Mouse (Mus musculus) limb, embryonic 15.5 days (tissue): ENCODE measurements around the gene Cfap299. TPM values are rescaled to one million over a fixed set of nuclear protein-coding genes. Genes with fewer than 3 reads are reported as not detected.

Source experiments
- ATAC-seq: fragments of 200-750 bp; cut with Nextera tagmentation; 2 replicates; pipeline ENCODE4 v1.8.0; 2017; ENCODE audit warnings: low read depth, moderate TSS enrichment; ENCODE audit not compliant: insufficient number of reproducible peaks, low FRiP score, low TSS enrichment
- H3K27ac ChIP-seq: fragments of 300-500 bp; sonication (generic); 2 replicates; pipeline ENCODE4 v1.5.1; 2015; ENCODE audit warnings: moderate library complexity, mild to moderate bottlenecking, inconsistent platforms
- H3K27me3 ChIP-seq: fragments of 300-500 bp; sonication (generic); 2 replicates; pipeline ENCODE4 v1.6.1; 2015; ENCODE audit warnings: inconsistent platforms
- H3K36me3 ChIP-seq: fragments of 300-500 bp; sonication (generic); 2 replicates; pipeline ENCODE4 v1.6.1; 2015; ENCODE audit warnings: inconsistent platforms
- H3K4me1 ChIP-seq: fragments of 300-500 bp; sonication (generic); 2 replicates; pipeline ENCODE4 v1.6.1; 2015; ENCODE audit warnings: inconsistent platforms
- H3K4me2 ChIP-seq: fragments of 300-500 bp; sonication (generic); 2 replicates; pipeline ENCODE4 v1.6.1; 2015; ENCODE audit warnings: mild to moderate bottlenecking, inconsistent platforms
- H3K4me3 ChIP-seq: fragments of 300-500 bp; sonication (generic); 2 replicates; pipeline ENCODE4 v1.5.1; 2015; ENCODE audit warnings: mild to moderate bottlenecking, inconsistent platforms
- H3K9ac ChIP-seq: fragments of 300-500 bp; sonication (generic); 2 replicates; pipeline ENCODE4 v1.6.1; 2015; ENCODE audit warnings: inconsistent platforms
- H3K9me3 ChIP-seq: fragments of 300-500 bp; sonication (generic); 2 replicates; pipeline ENCODE4 v1.6.1; 2016; ENCODE audit warnings: inconsistent platforms
- WGBS: fragments of 180-500 bp; shearing (Covaris S2); methylation state at CpG from one replicate; pipeline ENCODE4 v1.1.7; 2015; 5-methylcytosine and 5-hydroxymethylcytosine counted together
- polyA plus RNA-seq: library from polyadenylated mRNA; unstranded; fragments of >200 nt; fragmentation: Nextera tagmentation; extraction: Ambion mirVana; gene quantifications from 2 replicates; pipeline ENCODE4 v1.2.1, GENCODE M21; 2015

Gene Cfap299
- polyA plus RNA-seq, 1 experiment from 2014 or later = 0.88 TPM

DNA sequence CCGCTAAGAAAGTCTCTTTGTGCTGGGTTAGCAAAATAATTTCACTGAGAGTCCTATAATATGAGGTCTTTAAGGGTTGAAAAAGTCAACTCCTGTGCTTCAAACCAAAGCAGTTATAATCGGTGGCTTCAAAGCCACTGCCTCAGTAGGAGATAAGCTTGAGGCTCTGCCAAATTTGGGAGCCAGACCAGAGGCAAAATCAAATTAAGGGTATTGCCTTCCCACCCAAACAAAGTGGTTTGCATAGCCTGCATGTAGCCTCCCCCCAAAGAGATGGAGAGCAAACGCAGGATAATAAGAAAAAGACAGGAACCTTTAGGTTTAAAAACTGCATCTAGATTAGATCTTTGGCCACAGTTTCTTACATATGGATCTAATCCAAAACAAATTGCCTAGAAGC, 58.0 kb downstream of the Cfap299 start:
- Histone ChIP-seq H3K27ac (no peak overlapping the region), H3K4me3 (no peak overlapping the region), H3K9ac (no peak overlapping the region), H3K27me3 (no peaks in the 10 kb centered on the region), H3K4me2 (no peak overlapping the region), H3K36me3 (no peaks in the 10 kb centered on the region), H3K4me1 (no peaks in the 10 kb centered on the region), H3K9me3 (no peaks in the 10 kb centered on the region)
- 30% methylated on average over 3 of the region's 3 CpGs for WGBS
- ATAC-seq = no peak

DNA sequence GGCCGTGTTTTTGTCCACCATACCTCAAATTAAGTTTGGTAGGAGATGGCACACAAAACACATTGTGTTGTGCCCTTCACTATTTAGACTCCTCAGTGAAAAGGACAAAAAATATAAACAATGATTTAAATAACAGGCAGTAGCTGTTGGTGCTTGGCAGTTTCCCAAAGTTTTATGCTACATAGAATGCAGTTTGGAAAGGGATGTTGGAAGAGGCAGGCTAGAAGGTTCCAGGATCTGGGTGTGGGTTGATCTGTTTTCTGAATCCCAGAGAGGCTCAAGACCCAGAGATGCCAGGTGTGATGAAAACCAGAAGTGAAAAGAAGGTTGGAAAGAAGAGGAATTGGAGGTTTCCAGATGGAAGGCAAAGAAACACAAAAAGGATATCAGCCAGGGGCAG, 73.1 kb downstream of the Cfap299 start:
- Histone ChIP-seq H3K4me1 (no peaks in the 10 kb centered on the region), H3K36me3 (no peaks in the 10 kb centered on the region), H3K9me3 (no peaks in the 10 kb centered on the region), H3K27me3 (no peaks in the 10 kb centered on the region), H3K9ac (no peak overlapping the region), H3K4me2 (no peak overlapping the region), H3K4me3 (no peak overlapping the region), H3K27ac (no peak overlapping the region)
- WGBS = 80% methylated on average over 1 of the region's 1 CpGs
- ATAC-seq = no peak

DNA sequence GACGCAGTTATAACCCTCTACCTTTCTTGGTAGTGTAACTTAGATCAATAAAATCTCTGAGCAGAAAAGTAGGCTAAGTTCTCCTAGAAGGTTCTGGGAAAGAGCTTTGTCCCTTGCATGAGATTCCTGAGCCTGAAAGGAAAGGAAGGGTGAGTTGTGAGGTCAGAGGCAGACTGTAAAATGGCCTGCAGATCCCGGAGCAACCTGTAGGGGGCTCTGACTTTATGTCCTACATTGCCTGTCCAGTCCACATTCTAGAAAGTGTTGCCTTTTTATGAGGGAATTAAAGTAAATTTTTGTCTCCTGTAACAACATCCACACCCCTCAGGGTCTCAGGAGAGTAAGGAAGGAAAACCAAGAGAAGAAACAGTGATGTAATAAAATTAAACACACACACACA, 81.0 kb downstream of the Cfap299 start:
- ATAC-seq = no peak

DNA sequence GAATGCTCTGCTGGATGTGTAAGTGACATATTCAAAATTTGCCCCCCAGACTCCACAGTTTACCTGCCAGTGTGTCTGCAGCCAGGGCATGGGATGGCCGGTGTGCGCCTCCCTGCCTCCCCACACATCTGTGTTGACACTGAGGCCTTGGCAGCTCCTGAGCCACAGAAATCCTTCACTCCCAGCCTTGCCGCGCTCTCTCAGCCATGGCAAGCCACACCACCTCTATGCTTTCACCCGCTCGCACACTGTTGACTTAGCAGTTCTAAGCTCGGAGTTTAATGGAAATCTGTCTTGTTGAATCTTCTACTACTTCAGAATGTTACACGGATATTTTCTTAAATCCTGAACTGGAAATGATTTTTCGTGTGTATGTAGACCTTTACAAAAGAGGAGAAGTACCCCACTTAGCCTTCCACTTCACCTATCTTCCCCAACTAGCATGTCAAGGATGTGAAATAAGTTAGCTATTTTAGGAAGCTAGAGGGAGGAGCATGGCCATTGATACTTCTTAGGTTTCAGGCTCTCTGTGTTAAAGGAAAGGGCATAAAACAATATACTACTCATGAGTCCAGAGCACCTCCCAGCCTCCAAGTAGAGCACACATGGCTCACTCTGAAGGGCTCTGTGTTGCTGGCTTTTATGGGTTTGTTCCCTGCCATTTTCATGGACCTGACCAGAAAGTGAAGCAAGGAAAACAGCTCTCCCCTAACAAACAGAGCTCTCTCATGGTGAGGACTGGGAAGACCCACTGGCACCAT, 87.5 kb downstream of the Cfap299 start:
- Histone ChIP-seq H3K27ac (peak overlapping the region; percentile 14), H3K9me3 (no peaks in the 10 kb centered on the region), H3K4me1 (peaks cover 4% of the 10 kb centered on the region; the same call in 1 of the 2 replicates), H3K27me3 (no peaks in the 10 kb centered on the region), H3K36me3 (no peaks in the 10 kb centered on the region), H3K4me3 (no peak overlapping the region), H3K9ac (no peak overlapping the region), H3K4me2 (no peak overlapping the region)
- WGBS = 75% methylated on average over 9 of the region's 9 CpGs
- ATAC-seq = 0 out of 2 replicates have a peak, but pooled peaks have one; percentile 44

More for the DNA sequence above, 81.0 kb downstream of the Cfap299 start:
- Histone ChIP-seq H3K9me3 (no peaks in the 10 kb centered on the region), H3K4me2 (no peak overlapping the region), H3K4me1 (no peaks in the 10 kb centered on the region), H3K9ac (no peak overlapping the region), H3K4me3 (no peak overlapping the region), H3K27ac (no peak overlapping the region), H3K36me3 (no peaks in the 10 kb centered on the region), H3K27me3 (no peaks in the 10 kb centered on the region)
- 68% methylated on average over 2 of the region's 2 CpGs for WGBS

DNA sequence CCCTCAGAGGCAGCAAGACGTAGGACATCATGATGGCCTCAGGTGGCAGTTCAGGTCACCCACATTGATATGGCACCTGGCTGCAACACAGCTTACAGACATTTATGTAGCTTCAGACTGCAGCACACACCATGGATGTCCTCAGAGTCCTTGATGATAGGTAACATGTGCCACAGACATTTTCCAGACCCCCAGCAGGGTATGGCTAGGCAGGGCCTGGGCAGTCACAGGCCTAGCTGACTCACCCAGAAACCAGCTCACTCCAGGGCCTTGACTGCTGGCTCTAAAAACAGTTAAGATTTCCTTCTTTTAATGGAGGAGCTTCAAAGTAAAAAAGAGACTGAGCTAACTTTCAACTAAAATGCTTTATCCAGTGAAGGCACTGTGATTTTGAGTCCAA, 95.9 kb downstream of the Cfap299 start:
- no peaks in the 10 kb centered on the region for H3K4me1 ChIP-seq
- no peak overlapping the region for H3K27ac ChIP-seq
- WGBS = 84% methylated on average over 1 of the region's 1 CpGs
- no peaks in the 10 kb centered on the region for H3K36me3 ChIP-seq
- H3K9me3 ChIP-seq = no peaks in the 10 kb centered on the region
- ATAC-seq = no peak
- no peak overlapping the region for H3K4me3 ChIP-seq
- H3K4me2 ChIP-seq = no peak overlapping the region
- no peaks in the 10 kb centered on the region for H3K27me3 ChIP-seq
- no peak overlapping the region for H3K9ac ChIP-seq

DNA sequence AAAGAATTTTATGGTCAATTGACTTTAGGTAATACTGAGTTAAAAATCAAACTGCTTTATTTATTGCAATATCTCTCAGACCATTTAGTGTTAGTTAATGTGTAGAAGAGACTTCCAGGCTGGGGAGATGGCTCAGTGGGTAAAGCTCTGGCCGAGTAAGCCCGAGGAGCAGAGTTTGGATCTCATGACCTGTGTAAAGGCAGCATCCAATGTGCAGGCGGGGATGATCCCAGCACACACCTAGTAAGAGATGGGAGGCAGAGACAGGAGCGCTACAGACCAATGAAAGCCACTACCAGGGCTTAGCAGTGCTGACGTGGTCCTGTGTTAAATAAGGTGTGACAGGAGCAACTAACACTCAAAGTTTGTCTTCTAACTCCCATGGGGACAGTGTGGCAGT, 97.0 kb downstream of the Cfap299 start:
- Histone ChIP-seq H3K4me3 (no peak overlapping the region), H3K36me3 (no peaks in the 10 kb centered on the region), H3K27me3 (no peaks in the 10 kb centered on the region), H3K27ac (no peak overlapping the region), H3K9me3 (no peaks in the 10 kb centered on the region), H3K9ac (no peak overlapping the region), H3K4me1 (no peaks in the 10 kb centered on the region), H3K4me2 (no peak overlapping the region)
- no peak for ATAC-seq
- WGBS = 86% methylated on average over 5 of the region's 5 CpGs

DNA sequence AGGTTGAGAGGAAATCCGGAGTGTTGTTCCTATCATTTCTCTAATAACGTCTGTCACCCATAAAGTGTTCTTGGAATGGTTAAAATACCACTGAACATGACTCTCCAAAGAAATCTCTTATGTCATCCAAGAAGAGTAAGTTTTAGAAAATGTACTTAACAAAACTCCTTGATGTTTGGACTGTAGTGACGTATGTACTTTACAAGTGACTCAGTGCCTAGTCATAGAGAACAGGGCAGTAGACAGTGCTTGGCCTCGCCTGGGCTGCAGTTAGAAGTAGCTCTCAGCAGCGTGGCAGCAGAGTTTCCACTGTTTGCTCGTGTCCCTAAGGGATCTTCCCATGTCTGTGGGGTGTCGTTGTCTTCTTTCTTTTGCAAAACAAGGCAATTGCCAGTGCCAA, 101.0 kb downstream of the Cfap299 start:
- WGBS = 66% methylated on average over 7 of the region's 7 CpGs
- Histone ChIP-seq H3K4me3 (no peak overlapping the region), H3K36me3 (no peaks in the 10 kb centered on the region), H3K4me2 (no peak overlapping the region), H3K27ac (no peak overlapping the region), H3K27me3 (no peaks in the 10 kb centered on the region), H3K4me1 (no peaks in the 10 kb centered on the region), H3K9me3 (no peaks in the 10 kb centered on the region), H3K9ac (no peak overlapping the region)
- ATAC-seq = no peak

DNA sequence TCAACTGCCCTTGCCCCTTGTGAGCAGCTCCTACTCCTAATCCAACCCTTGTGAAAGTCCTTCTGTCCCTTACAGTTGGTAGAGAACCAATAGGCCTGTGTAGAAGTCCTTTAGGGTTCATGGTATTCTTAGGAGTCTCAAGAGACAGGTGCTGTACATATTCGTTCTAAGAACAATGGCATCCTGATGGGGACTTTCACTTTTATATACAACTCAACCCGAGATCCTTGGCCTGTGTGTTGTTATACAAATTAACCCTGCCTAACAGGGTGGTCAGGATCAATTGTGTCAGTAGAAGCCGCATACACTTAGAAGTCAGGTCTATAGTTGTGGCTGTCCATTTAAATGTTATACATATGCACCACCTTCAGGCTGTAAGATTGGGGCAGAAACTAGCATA, 109.6 kb downstream of the Cfap299 start:
- no peaks in the 10 kb centered on the region for H3K27me3 ChIP-seq
- H3K9ac ChIP-seq = no peak overlapping the region
- 72% methylated on average over 3 of the region's 3 CpGs for WGBS
- H3K4me2 ChIP-seq = no peak overlapping the region
- no peak overlapping the region for H3K4me3 ChIP-seq
- H3K4me1 ChIP-seq = no peaks in the 10 kb centered on the region; the same call in 1 of the 2 replicates
- no peak for ATAC-seq
- no peaks in the 10 kb centered on the region for H3K36me3 ChIP-seq
- H3K27ac ChIP-seq = no peak overlapping the region
- no peaks in the 10 kb centered on the region for H3K9me3 ChIP-seq

DNA sequence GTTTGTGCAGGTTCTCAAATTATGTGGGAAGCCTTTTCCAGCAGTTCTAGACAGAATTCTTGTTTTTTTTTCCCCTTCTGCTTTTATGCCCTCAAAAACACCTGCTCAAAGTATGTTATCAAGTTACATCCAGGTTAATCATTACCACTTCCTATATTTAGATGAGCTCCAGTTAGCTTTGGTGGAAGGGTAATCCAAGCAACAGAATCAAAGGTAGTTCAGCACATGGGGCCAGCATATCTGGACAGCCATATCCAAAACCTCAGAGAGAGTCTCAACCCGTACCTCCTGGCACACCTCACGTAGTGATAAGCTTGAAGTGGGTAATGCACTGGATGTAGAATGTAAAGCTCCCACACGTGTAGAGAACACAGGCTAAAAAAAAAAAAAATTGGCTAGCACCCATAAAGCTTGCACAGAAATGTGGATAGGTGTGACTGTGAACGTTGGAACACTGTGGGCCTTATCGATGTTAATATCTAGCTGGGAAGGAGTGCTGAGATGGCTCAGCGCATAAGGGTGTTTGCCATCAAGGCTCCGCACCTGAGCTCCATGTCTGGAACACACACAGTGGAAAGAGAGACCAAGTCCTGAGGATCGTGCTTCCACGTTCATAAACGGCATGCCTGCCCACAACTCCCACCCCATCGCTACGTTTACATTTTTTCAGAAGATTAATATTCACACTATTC, 117.8 kb downstream of the Cfap299 start:
- no peak overlapping the region for H3K27ac ChIP-seq
- H3K27me3 ChIP-seq = no peaks in the 10 kb centered on the region
- H3K4me3 ChIP-seq = no peak overlapping the region
- no peaks in the 10 kb centered on the region for H3K9me3 ChIP-seq
- no peak overlapping the region for H3K4me2 ChIP-seq
- H3K4me1 ChIP-seq = no peaks in the 10 kb centered on the region
- H3K36me3 ChIP-seq = no peaks in the 10 kb centered on the region
- WGBS = 76% methylated on average over 12 of the region's 12 CpGs
- H3K9ac ChIP-seq = no peak overlapping the region
- no peak for ATAC-seq

DNA sequence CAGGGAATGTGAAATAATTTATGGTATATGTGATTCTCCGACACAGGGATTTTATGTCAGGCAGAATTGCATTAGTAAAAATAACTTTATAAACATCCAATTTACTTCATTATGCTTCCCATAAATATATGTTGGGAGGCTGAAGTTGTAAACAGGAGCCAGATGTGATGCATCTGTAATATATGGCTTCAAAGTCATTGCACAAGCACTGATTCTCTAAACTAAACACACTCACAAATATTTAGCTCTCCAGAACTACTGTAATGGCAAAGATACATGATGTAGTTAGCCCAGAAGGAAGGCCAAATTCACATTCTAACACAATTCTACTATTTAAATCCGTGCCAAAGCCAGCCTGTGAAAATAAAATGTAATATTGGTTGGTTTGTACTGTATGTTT, 120.8 kb downstream of the Cfap299 start:
- Histone ChIP-seq H3K4me3 (no peak overlapping the region), H3K4me2 (no peak overlapping the region), H3K36me3 (no peaks in the 10 kb centered on the region), H3K27me3 (no peaks in the 10 kb centered on the region), H3K4me1 (no peaks in the 10 kb centered on the region), H3K9me3 (no peaks in the 10 kb centered on the region), H3K9ac (no peak overlapping the region), H3K27ac (no peak overlapping the region)
- WGBS = 61% methylated on average over 2 of the region's 2 CpGs
- no peak for ATAC-seq

DNA sequence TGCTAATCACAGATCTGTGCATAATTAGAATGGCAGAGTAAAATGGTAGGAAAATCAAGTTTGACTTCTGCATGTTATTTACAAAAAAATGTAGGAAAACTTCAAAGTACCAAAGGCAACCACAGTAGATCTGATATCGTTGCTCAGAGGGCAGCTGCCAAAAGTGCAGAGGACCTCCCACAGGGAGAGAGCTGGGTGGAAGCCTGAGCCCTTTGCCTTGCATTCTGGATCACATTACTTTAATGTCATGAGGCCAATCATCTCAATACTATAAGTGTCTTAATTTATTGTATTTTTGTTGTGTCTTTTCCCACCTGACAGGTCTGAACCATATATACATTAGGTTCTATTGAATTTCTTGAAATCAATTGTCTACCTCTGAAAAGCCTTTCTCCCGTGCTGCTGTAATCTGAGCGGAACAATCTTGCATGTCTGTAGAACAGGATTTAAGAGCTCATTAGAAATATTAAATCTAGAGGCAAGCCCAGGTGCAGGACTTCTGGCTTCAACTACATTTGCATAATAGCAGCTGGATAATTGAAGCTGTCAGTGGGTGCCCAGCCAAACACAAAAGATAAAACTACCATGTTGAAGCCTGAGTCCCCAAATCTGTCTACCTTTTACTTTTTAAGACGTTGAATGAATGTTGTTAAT, 137.9 kb downstream of the Cfap299 start:
- WGBS = 32% methylated on average over 4 of the region's 4 CpGs
- Histone ChIP-seq H3K9me3 (no peaks in the 10 kb centered on the region), H3K27me3 (no peaks in the 10 kb centered on the region), H3K4me1 (no peaks in the 10 kb centered on the region), H3K9ac (no peak overlapping the region), H3K36me3 (no peaks in the 10 kb centered on the region), H3K27ac (no peak overlapping the region), H3K4me2 (no peak overlapping the region), H3K4me3 (no peak overlapping the region)
- no peak for ATAC-seq

DNA sequence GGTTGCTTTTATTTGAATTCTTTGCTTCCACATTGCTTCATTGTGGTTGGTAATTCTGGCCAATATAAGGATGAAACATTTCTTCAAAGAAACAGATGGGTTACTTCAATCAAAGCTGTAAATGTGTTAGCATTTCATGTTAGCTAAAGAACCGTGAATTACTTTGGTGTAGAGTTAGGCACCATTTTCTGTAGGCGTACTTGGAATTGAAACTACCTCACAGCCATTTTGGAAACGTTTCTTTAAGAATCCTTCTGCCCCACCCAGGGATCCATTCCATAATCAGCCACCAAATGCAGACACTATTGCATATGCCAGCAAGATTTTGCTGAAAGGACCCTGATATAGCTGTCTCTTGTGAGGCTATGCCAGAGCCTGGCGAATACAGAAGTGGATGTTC, 140.9 kb downstream of the Cfap299 start:
- H3K4me3 ChIP-seq = no peak overlapping the region
- no peaks in the 10 kb centered on the region for H3K27me3 ChIP-seq
- H3K4me1 ChIP-seq = no peaks in the 10 kb centered on the region
- no peak for ATAC-seq
- no peak overlapping the region for H3K9ac ChIP-seq
- 83% methylated on average over 4 of the region's 4 CpGs for WGBS
- H3K9me3 ChIP-seq = no peaks in the 10 kb centered on the region
- no peak overlapping the region for H3K4me2 ChIP-seq
- no peak overlapping the region for H3K27ac ChIP-seq
- no peaks in the 10 kb centered on the region for H3K36me3 ChIP-seq
